Mouse (Mus musculus): Measurements from ENCODE around the gene Rfx4. TPM values are rescaled to one million over a fixed set of nuclear protein-coding genes. Genes with fewer than 3 reads are reported as not detected.

Rfx4 gene
- total and polyA plus RNA-seq, 2 experiments from 2014 or later, result 10.2 to 15.0 TPM

DNA sequence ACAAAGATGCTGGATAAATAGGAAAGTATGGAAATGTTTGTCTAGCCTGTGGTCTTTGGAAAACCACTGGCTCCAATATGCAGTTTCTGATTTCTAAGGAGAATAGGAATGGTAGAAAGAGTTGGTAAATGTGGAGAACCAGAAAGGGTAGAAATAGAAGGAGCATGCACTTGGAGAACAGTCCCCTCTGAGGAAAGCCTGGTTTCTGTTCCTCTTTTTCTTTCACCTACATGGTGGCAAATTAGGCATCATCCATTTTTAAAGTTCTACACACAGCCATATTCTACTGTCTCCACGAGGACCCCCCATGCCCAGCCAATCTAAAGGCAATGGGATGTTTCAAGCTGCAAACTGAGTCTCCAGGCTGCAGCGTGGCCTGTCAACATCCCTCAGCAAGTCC lies 81.5 kb downstream of the Rfx4 start:
- DNase-seq (ENCODE audit: low spot score) (no peak), ATAC-seq (ENCODE audit: low FRiP score) (no peak)
- no peak overlapping the region for H3K4me3 ChIP-seq (ENCODE audit: low read depth, low read length)
- TF ChIP-seq CTCF (IDR thresholded peaks at IDR 0.05), result no peak
- H3K4me1 ChIP-seq (ENCODE audit: insufficient read depth, low read length), result no peaks in the 10 kb centered on the region
- H3K9ac ChIP-seq (replicated peaks; ENCODE audit: low read length, poor library complexity, severe bottlenecking), result no peak overlapping the region
- WGBS, result 86% methylated on average over 2 of the region's 2 CpGs
- H3K27me3 ChIP-seq (ENCODE audit: insufficient read depth, low read length), result no peaks in the 10 kb centered on the region
- H3K4me2 ChIP-seq (ENCODE audit: low read depth, low read length, poor library complexity, severe bottlenecking), result no peak overlapping the region
- H3K36me3 ChIP-seq (ENCODE audit: insufficient read depth, low read length), result no peaks in the 10 kb centered on the region
- H3K27ac ChIP-seq (ENCODE audit: low read depth, low read length), result no peak overlapping the region
- H3K9me3 ChIP-seq (ENCODE audit: low read length), result no peaks in the 10 kb centered on the region

DNA sequence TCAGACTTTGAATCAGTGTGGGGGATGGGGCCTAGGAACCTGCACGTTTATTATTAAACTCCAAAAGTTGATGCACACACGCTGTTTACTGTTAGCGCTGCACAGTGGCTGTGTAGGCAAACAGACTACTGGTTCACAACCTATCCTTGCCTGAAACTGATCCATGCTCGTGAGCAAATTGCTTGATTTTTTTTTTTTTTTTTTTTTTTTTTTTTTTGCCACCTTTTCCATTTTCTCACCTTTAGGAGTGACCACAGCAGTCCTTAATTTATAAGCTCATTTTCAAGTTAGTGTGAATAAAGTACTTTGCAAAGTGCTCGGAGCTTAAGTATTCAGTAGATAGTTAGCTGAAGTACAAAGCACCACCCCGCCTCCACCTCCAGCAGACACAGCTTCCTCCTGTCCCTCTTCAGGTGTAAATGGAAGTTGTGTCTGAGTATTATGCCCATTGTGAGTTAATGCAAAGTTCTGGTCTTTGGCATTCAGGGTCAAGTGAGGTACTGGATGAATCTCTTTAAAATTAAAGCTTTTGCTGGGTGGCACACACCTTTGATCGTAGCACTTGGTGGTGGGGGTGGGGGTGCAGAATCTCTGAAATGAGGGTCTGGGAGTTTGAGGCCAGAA lies 83.1 kb downstream of the Rfx4 start:
- DNase-seq (ENCODE audit: low spot score), result no peak
- no peaks in the 10 kb centered on the region for H3K27me3 ChIP-seq (ENCODE audit: insufficient read depth, low read length)
- no peaks in the 10 kb centered on the region for H3K4me1 ChIP-seq (ENCODE audit: insufficient read depth, low read length)
- no peak overlapping the region for H3K27ac ChIP-seq (ENCODE audit: low read depth, low read length)
- H3K9ac ChIP-seq (replicated peaks; ENCODE audit: low read length, poor library complexity, severe bottlenecking), result no peak overlapping the region
- TF ChIP-seq CTCF (IDR thresholded peaks at IDR 0.05), result no peak
- no peak overlapping the region for H3K4me2 ChIP-seq (ENCODE audit: low read depth, low read length, poor library complexity, severe bottlenecking)
- no peak overlapping the region for H3K4me3 ChIP-seq (ENCODE audit: low read depth, low read length)
- no peaks in the 10 kb centered on the region for H3K36me3 ChIP-seq (ENCODE audit: insufficient read depth, low read length)
- 81% methylated on average over 7 of the region's 7 CpGs for WGBS
- ATAC-seq (ENCODE audit: low FRiP score), result no peak
- H3K9me3 ChIP-seq (ENCODE audit: low read length), result no peaks in the 10 kb centered on the region

DNA sequence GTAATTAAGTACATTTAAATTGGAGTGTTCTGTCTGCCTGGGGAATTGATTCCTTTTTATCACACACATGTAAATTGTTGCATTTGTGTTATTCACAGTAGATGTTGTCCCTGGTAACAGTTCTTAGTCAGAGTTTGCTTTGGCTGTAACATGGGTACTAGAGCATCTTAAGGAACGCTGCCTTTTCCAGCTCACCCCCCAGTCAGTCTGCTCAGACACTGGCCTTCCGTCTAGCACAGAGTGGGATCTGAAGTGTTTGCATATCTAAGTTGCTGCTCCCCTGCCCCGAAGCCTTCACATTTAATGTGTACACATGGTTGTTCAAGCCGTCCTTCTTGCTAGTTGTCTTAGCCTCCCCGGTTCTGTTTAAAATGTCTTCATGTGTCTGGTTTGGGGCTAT lies 90.8 kb downstream of the Rfx4 start:
- no peaks in the 10 kb centered on the region for H3K36me3 ChIP-seq (ENCODE audit: insufficient read depth, low read length)
- ATAC-seq (ENCODE audit: low FRiP score), result no peak
- WGBS, result 68% methylated on average over 5 of the region's 5 CpGs
- H3K4me2 ChIP-seq (ENCODE audit: low read depth, low read length, poor library complexity, severe bottlenecking), result no peak overlapping the region
- H3K9ac ChIP-seq (replicated peaks; ENCODE audit: low read length, poor library complexity, severe bottlenecking), result no peak overlapping the region
- no peaks in the 10 kb centered on the region for H3K9me3 ChIP-seq (ENCODE audit: low read length)
- H3K27ac ChIP-seq (ENCODE audit: low read depth, low read length), result no peak overlapping the region
- H3K4me3 ChIP-seq (ENCODE audit: low read depth, low read length), result no peak overlapping the region
- no peaks in the 10 kb centered on the region for H3K4me1 ChIP-seq (ENCODE audit: insufficient read depth, low read length)
- no peak for TF ChIP-seq CTCF (IDR thresholded peaks at IDR 0.05)
- no peak for DNase-seq (ENCODE audit: low spot score)
- H3K27me3 ChIP-seq (ENCODE audit: insufficient read depth, low read length), result no peaks in the 10 kb centered on the region

DNA sequence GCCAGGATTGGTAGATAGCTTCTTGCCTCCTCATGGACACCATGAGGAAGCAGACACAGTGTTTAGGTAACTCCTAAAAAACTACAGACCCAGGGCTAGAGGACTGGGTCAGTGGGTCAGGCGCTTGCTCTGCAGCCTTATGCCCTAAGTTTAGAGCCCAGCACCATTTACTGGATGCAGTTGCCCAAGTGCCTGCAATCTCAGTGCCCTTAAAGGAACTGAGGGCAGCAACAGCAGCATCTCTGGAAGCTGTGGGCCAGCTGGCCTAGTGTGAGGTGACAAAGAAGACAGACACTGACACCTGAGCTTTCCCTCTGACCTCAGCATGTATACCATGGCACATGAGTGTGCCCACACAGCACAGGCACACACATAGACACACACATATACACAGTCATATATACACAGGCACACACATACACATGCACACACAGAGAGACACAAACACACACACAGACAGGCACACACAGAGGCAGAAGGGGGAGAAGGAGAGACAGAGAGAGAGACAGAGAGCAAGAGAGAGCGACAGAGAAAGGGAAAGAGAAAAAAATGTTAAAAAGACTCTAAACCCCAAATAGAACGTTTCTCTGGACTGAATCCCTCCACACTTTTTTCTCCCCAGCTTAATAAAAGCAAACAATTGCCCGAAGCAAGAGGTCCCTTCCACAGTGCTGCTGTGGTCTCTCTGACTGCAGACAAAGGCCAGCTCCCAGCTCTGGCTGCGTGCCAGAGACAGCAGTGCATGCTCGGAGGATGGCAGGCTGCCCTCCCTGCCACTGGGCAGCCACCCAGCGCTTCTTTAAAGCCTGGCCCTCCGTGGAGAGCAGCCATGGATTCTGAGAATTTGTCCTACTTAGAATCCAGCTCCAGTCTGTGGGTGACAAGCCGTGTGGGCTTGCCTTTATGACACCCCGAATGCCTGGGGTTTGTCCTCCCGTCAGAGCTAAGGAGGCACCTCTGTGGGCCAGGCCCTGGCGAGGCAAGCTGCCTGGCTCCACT lies 96.4 kb downstream of the Rfx4 start:
- ATAC-seq (ENCODE audit: low FRiP score) (peak; percentile 86), DNase-seq (ENCODE audit: low spot score) (peak; percentile 95)
- H3K36me3 ChIP-seq (ENCODE audit: insufficient read depth, low read length), result no peaks in the 10 kb centered on the region
- no peaks in the 10 kb centered on the region for H3K27me3 ChIP-seq (ENCODE audit: insufficient read depth, low read length)
- TF ChIP-seq CTCF (IDR thresholded peaks at IDR 0.05), result no peak
- H3K4me1 ChIP-seq (ENCODE audit: insufficient read depth, low read length), result 0 out of 2 replicates have a peak, but pooled peaks cover 3% of the 10 kb centered on the region
- WGBS, result 34% methylated on average over 12 of the region's 12 CpGs
- H3K27ac ChIP-seq (ENCODE audit: low read depth, low read length), result peak overlapping the region; percentile 43; the same call in 1 of the 2 replicates
- no peaks in the 10 kb centered on the region for H3K9me3 ChIP-seq (ENCODE audit: low read length)
- H3K4me2 ChIP-seq (ENCODE audit: low read depth, low read length, poor library complexity, severe bottlenecking), result no peak overlapping the region
- H3K9ac ChIP-seq (replicated peaks; ENCODE audit: low read length, poor library complexity, severe bottlenecking), result no peak overlapping the region
- no peak overlapping the region for H3K4me3 ChIP-seq (ENCODE audit: low read depth, low read length)

DNA sequence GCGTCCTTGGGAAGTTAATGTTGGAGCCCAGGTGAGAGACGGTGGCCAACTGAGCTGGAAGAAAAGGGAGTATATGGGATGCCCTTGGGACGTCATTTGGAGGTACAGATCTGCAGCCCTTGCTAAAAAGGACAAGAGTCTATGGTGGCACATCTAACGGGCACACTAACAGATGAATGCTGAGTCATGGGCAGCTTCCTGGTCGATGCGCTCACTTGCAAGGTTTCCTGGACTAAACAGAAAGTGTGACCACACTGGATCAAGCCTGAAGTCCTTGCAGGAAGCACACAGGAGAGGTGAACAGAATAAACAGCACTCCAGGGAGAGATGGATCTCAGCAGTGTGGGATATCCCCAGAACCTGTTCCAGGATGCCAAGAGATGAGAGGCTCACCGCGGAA lies 98.2 kb downstream of the Rfx4 start:
- no peak for ATAC-seq (ENCODE audit: low FRiP score)
- Histone ChIP-seq H3K9ac (replicated peaks; ENCODE audit: low read length, poor library complexity, severe bottlenecking) (no peak overlapping the region), H3K27me3 (ENCODE audit: insufficient read depth, low read length) (no peaks in the 10 kb centered on the region), H3K4me1 (ENCODE audit: insufficient read depth, low read length) (0 out of 2 replicates have a peak, but pooled peaks cover 3% of the 10 kb centered on the region), H3K4me3 (ENCODE audit: low read depth, low read length) (no peak overlapping the region), H3K36me3 (ENCODE audit: insufficient read depth, low read length) (no peaks in the 10 kb centered on the region), H3K4me2 (ENCODE audit: low read depth, low read length, poor library complexity, severe bottlenecking) (no peak overlapping the region), H3K27ac (ENCODE audit: low read depth, low read length) (no peak overlapping the region), H3K9me3 (ENCODE audit: low read length) (no peaks in the 10 kb centered on the region)
- DNase-seq (ENCODE audit: low spot score), result no peak
- TF ChIP-seq CTCF (IDR thresholded peaks at IDR 0.05), result no peak
- 94% methylated on average over 8 of the region's 8 CpGs for WGBS

DNA sequence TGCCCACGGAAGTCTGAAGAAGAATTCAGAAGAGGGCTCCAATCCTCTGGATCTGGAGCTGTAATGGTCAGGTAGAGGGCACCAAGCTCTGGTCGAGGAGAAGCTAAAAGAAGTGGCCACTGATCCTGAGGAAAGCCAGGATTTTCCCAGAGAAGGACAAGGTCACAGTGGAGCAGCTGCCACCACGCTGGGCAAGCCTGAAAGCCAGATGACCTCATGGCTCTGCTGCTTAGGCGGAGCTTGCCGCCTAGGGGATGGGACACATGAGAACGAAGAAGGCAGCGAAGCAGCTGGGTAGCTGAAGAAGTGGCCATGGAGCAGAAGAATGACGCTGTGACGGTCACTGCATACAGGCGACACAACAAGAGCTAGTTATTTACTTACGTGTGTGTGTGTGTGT lies 99.6 kb downstream of the Rfx4 start:
- no peaks in the 10 kb centered on the region for H3K36me3 ChIP-seq (ENCODE audit: insufficient read depth, low read length)
- 0 out of 2 replicates have a peak, but pooled peaks cover 3% of the 10 kb centered on the region for H3K4me1 ChIP-seq (ENCODE audit: insufficient read depth, low read length)
- H3K9me3 ChIP-seq (ENCODE audit: low read length), result no peaks in the 10 kb centered on the region
- no peak for TF ChIP-seq CTCF (IDR thresholded peaks at IDR 0.05)
- DNase-seq (ENCODE audit: low spot score) (no peak), ATAC-seq (ENCODE audit: low FRiP score) (no peak)
- H3K27ac ChIP-seq (ENCODE audit: low read depth, low read length), result no peak overlapping the region
- no peak overlapping the region for H3K4me2 ChIP-seq (ENCODE audit: low read depth, low read length, poor library complexity, severe bottlenecking)
- no peak overlapping the region for H3K9ac ChIP-seq (replicated peaks; ENCODE audit: low read length, poor library complexity, severe bottlenecking)
- 79% methylated on average over 11 of the region's 11 CpGs for WGBS
- H3K27me3 ChIP-seq (ENCODE audit: insufficient read depth, low read length), result no peaks in the 10 kb centered on the region
- no peak overlapping the region for H3K4me3 ChIP-seq (ENCODE audit: low read depth, low read length)

Data from midbrain, postnatal 0 days (tissue).